Mouse (Mus musculus): ENCODE measurements around the gene Dnajc7. TPM values are rescaled to one million over a fixed set of nuclear protein-coding genes. Genes with fewer than 3 reads are reported as not detected.

Dnajc7 gene
- polyA plus RNA-seq, 2 experiments = 73.3 to 225 TPM

DNA sequence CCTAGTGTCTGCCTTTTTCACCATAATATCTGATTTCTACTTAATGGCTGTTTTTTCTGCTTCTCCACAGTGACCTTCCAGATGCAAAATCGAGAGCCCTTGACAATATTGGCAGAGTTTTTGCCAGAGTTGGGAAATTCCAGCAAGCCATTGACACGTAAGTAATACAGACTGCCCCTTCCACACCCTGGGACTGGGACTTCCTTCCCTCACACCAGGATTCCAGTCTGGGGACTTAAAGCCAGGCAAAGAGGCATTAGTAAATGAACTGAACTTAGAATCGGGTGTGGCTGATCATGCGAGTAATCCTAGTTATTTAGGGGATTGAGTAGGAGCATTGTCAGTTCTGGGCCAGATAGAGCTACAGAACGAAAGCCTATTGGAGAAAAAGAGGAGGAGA lies 58.2 kb downstream of the Dnajc7 start:
- H3K27ac ChIP-seq (replicated peaks; ENCODE audit: low read depth, low read length) = no peak overlapping the region
- WGBS = 72% methylated on average over 5 of the region's 5 CpGs
- no peaks in the 10 kb centered on the region for H3K27me3 ChIP-seq (ENCODE audit: control insufficient read depth, insufficient read depth, low read length)
- H3K4me2 ChIP-seq (replicated peaks; ENCODE audit: low read depth, low read length, severe bottlenecking) = no peak overlapping the region
- DNase-seq (ENCODE audit: low spot score) (no peak), ATAC-seq (ENCODE audit: low FRiP score, low read depth) (no peak)
- H3K4me3 ChIP-seq (replicated peaks; ENCODE audit: low read length) = no peak overlapping the region
- no peak for TF ChIP-seq POLR2A (IDR thresholded peaks at IDR 0.05; ENCODE audit: borderline replicate concordance, extremely low read depth, insufficient read depth, insufficient read length)
- no peaks in the 10 kb centered on the region for H3K9me3 ChIP-seq (ENCODE audit: control insufficient read depth, low read length)
- no peaks in the 10 kb centered on the region for H3K36me3 ChIP-seq (ENCODE audit: control insufficient read depth, insufficient read depth, low read length)
- H3K9ac ChIP-seq (ENCODE audit: low read depth, low read length, severe bottlenecking) = no peak overlapping the region
- H3K4me1 ChIP-seq (ENCODE audit: control insufficient read depth, insufficient read depth, low read length) = no peaks in the 10 kb centered on the region

GRCm38 (mm10) chr11:100559476-100559875 lies 60.5 kb downstream of the Dnajc7 start:
- WGBS = 38% methylated on average over 7 of the region's 7 CpGs
- Histone ChIP-seq H3K4me3 (replicated peaks; ENCODE audit: low read length) (no peak overlapping the region), H3K4me1 (ENCODE audit: control insufficient read depth, insufficient read depth, low read length) (no peaks in the 10 kb centered on the region; the same call in 1 of the 2 replicates), H3K9ac (ENCODE audit: low read depth, low read length, severe bottlenecking) (no peak overlapping the region), H3K4me2 (replicated peaks; ENCODE audit: low read depth, low read length, severe bottlenecking) (no peak overlapping the region), H3K9me3 (ENCODE audit: control insufficient read depth, low read length) (no peaks in the 10 kb centered on the region), H3K36me3 (ENCODE audit: control insufficient read depth, insufficient read depth, low read length) (no peaks in the 10 kb centered on the region), H3K27ac (replicated peaks; ENCODE audit: low read depth, low read length) (no peak overlapping the region), H3K27me3 (ENCODE audit: control insufficient read depth, insufficient read depth, low read length) (no peaks in the 10 kb centered on the region)
- ATAC-seq (ENCODE audit: low FRiP score, low read depth) = no peak
- DNase-seq (ENCODE audit: low spot score) = no peak
- TF ChIP-seq POLR2A (IDR thresholded peaks at IDR 0.05; ENCODE audit: borderline replicate concordance, extremely low read depth, insufficient read depth, insufficient read length) = no peak

DNA sequence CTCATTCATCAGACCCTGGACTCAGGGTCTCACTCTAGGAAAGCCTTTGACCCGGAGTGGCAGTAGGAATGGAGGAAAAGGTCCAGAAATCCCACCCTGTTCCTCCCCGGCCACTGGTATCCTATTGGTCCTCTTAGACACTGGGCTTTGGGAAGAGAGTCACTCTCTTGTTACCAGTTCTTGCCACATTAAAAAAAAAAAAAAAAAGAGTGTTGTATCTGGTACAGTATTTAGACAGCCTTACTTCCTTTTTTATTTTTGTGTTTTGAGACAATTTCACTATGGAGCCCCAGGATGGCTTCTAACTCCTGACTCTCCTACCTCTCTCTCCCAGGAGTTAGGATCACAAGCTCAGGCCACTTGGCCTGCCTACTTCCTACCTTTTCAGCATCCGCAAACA lies 62.4 kb downstream of the Dnajc7 start:
- Histone ChIP-seq H3K4me3 (replicated peaks; ENCODE audit: low read length) (no peak overlapping the region), H3K9me3 (ENCODE audit: control insufficient read depth, low read length) (no peaks in the 10 kb centered on the region), H3K36me3 (ENCODE audit: control insufficient read depth, insufficient read depth, low read length) (no peaks in the 10 kb centered on the region), H3K4me2 (replicated peaks; ENCODE audit: low read depth, low read length, severe bottlenecking) (no peak overlapping the region), H3K4me1 (ENCODE audit: control insufficient read depth, insufficient read depth, low read length) (no peaks in the 10 kb centered on the region; the same call in 1 of the 2 replicates), H3K27ac (replicated peaks; ENCODE audit: low read depth, low read length) (no peak overlapping the region), H3K27me3 (ENCODE audit: control insufficient read depth, insufficient read depth, low read length) (no peaks in the 10 kb centered on the region), H3K9ac (ENCODE audit: low read depth, low read length, severe bottlenecking) (no peak overlapping the region)
- ATAC-seq (ENCODE audit: low FRiP score, low read depth) (no peak), DNase-seq (ENCODE audit: low spot score) (no peak)
- no peak for TF ChIP-seq POLR2A (IDR thresholded peaks at IDR 0.05; ENCODE audit: borderline replicate concordance, extremely low read depth, insufficient read depth, insufficient read length)
- 75% methylated on average over 3 of the region's 3 CpGs for WGBS

GRCm38 (mm10) chr11:100555583-100555982 lies 64.4 kb downstream of the Dnajc7 start:
- no peak overlapping the region for H3K4me2 ChIP-seq (replicated peaks; ENCODE audit: low read depth, low read length, severe bottlenecking)
- no peak for TF ChIP-seq POLR2A (IDR thresholded peaks at IDR 0.05; ENCODE audit: borderline replicate concordance, extremely low read depth, insufficient read depth, insufficient read length)

DNA sequence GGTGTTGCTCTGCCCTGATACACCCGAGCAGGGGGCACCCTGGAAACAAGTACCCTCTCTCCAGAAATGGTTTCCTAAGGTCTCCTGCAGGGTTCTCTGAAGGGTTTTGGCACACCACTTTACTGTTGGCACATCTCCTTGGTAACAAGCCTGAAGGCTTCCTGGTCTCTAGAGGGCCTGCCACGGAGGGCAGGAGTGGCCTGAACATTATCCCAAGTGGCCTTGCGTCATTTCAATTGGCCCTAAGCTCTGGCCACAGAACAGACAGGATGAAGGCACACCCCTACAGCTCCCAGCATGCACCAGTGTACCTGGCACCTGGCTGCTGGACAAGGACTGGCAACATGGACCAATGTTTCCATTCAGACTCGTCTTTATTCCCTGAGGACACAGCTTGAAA lies 67.1 kb downstream of the Dnajc7 start:
- H3K4me1 ChIP-seq (ENCODE audit: control insufficient read depth, insufficient read depth, low read length) = no peaks in the 10 kb centered on the region; the same call in 1 of the 2 replicates
- no peaks in the 10 kb centered on the region for H3K27me3 ChIP-seq (ENCODE audit: control insufficient read depth, insufficient read depth, low read length)
- no peaks in the 10 kb centered on the region for H3K36me3 ChIP-seq (ENCODE audit: control insufficient read depth, insufficient read depth, low read length)
- H3K27ac ChIP-seq (replicated peaks; ENCODE audit: low read depth, low read length) = no peak overlapping the region
- 82% methylated on average over 4 of the region's 4 CpGs for WGBS
- no peak overlapping the region for H3K9ac ChIP-seq (ENCODE audit: low read depth, low read length, severe bottlenecking)
- H3K4me3 ChIP-seq (replicated peaks; ENCODE audit: low read length) = no peak overlapping the region
- no peak for DNase-seq (ENCODE audit: low spot score)
- H3K9me3 ChIP-seq (ENCODE audit: control insufficient read depth, low read length) = no peaks in the 10 kb centered on the region
- TF ChIP-seq POLR2A (IDR thresholded peaks at IDR 0.05; ENCODE audit: borderline replicate concordance, extremely low read depth, insufficient read depth, insufficient read length) = no peak
- H3K4me2 ChIP-seq (replicated peaks; ENCODE audit: low read depth, low read length, severe bottlenecking) = no peak overlapping the region
- ATAC-seq (ENCODE audit: low FRiP score, low read depth) = no peak

More at GRCm38 (mm10) chr11:100555583-100555982, 64.4 kb downstream of the Dnajc7 start:
- no peak for ATAC-seq (ENCODE audit: low FRiP score, low read depth)
- Histone ChIP-seq H3K4me3 (replicated peaks; ENCODE audit: low read length) (no peak overlapping the region), H3K4me1 (ENCODE audit: control insufficient read depth, insufficient read depth, low read length) (no peaks in the 10 kb centered on the region; the same call in 1 of the 2 replicates), H3K9ac (ENCODE audit: low read depth, low read length, severe bottlenecking) (no peak overlapping the region), H3K36me3 (ENCODE audit: control insufficient read depth, insufficient read depth, low read length) (no peaks in the 10 kb centered on the region), H3K27me3 (ENCODE audit: control insufficient read depth, insufficient read depth, low read length) (no peaks in the 10 kb centered on the region), H3K27ac (replicated peaks; ENCODE audit: low read depth, low read length) (no peak overlapping the region), H3K9me3 (ENCODE audit: control insufficient read depth, low read length) (no peaks in the 10 kb centered on the region)
- WGBS = 19% methylated on average over 11 of the region's 11 CpGs
- DNase-seq (ENCODE audit: low spot score) = peak; percentile 77

GRCm38 (mm10) chr11:100550101-100550500 lies 69.9 kb downstream of the Dnajc7 start:
- ATAC-seq (ENCODE audit: low FRiP score, low read depth) (no peak), DNase-seq (ENCODE audit: low spot score) (no peak)

More at GRCm38 (mm10) chr11:100550101-100550500, 69.9 kb downstream of the Dnajc7 start:
- 76% methylated on average over 6 of the region's 6 CpGs for WGBS
- no peak for TF ChIP-seq POLR2A (IDR thresholded peaks at IDR 0.05; ENCODE audit: borderline replicate concordance, extremely low read depth, insufficient read depth, insufficient read length)
- Histone ChIP-seq H3K27ac (replicated peaks; ENCODE audit: low read depth, low read length) (no peak overlapping the region), H3K4me3 (replicated peaks; ENCODE audit: low read length) (no peak overlapping the region), H3K9ac (ENCODE audit: low read depth, low read length, severe bottlenecking) (no peak overlapping the region), H3K27me3 (ENCODE audit: control insufficient read depth, insufficient read depth, low read length) (no peaks in the 10 kb centered on the region), H3K36me3 (ENCODE audit: control insufficient read depth, insufficient read depth, low read length) (no peaks in the 10 kb centered on the region), H3K4me2 (replicated peaks; ENCODE audit: low read depth, low read length, severe bottlenecking) (no peak overlapping the region), H3K9me3 (ENCODE audit: control insufficient read depth, low read length) (no peaks in the 10 kb centered on the region), H3K4me1 (ENCODE audit: control insufficient read depth, insufficient read depth, low read length) (peaks cover 9% of the 10 kb centered on the region; the same call in 1 of the 2 replicates)
